Comparison of ENCODE assay signal across 12 mouse cellular contexts in the genomic region with DNA sequence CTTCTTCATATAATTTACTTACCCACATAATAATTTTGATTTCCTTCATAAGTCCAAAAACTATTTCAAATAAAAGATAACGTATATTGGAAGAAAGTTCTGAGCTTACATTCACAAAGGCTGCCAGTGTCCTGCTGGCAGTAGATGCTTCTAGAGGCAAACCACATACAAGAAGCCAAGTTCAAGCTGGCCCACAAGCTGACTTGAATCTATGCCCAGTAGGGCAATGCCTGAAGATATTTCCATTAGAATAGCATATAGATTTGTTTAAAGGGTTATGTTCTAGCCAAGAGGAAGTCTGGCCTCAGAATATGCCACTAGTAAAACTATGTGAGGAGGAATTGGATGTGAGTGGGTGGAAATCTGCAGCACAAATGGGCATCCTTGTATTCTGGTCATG. TPM values are rescaled to one million over a fixed set of nuclear protein-coding genes. Genes with fewer than 3 reads are reported as not detected.
DNase-seq lines count a peak whose midpoint lies in the region.
"Had no signal": no experiment of that assay in that cellular context is flagged by ENCODE, and none has a peak within 500 bp of the region (broad histone marks: within the 10 kb centered on the region; RNA-seq: fewer than 3 reads in every experiment).

No protein-coding gene starts in this region.

- DNase-seq in cerebellum, adult 18-20 months, result peak; percentile 12 to 16
- no peak for DNase-seq in cerebellum, adult 8-10 months
- peak; percentile 41 for DNase-seq in left cerebral cortex, postnatal 4 days
- DNase-seq in left cerebral cortex, postnatal 14 days (ENCODE audit: low spot score in 2 of 2), result no peak
- peak; percentile 47 to 81 for DNase-seq in cerebellum, postnatal 14 days
- no peak for DNase-seq in spleen, postnatal 36 days (ENCODE audit: low spot score in 2 of 2)
- DNase-seq in adipocyte (ENCODE audit: low spot score), result no peak
- DNase-seq: gastrocnemius, adult 2 months; heart, postnatal 36 days; kidney, adult 18-20 months; lung, adult 18-20 months; lung, postnatal 14 days had no signal

- intact Hi-C loops in left cerebral cortex, postnatal 4 days (cut with DNase I), result no loop called here
- intact Hi-C loops in left cerebral cortex, postnatal 14 days (cut with DNase I), result no loop called here

RNA-seq across cellular contexts. Expression of a gene that starts 42.7 kb away (rescaled TPM):
- total RNA-seq in left cerebral cortex, postnatal 4 days (2021), result 100 to 1,000 TPM; 295 to 330 TPM
- total RNA-seq in left cerebral cortex, postnatal 14 days (2021), result 100 to 1,000 TPM; 547 to 581 TPM

Comparison
In these comparisons a context has a peak if more than half of its experiments do, and no peak if none do; other contexts are left out.
1. DNase-seq: peak in cerebellum, adult 18-20 months (2 of 2), left cerebral cortex, postnatal 4 days (single experiment) and cerebellum, postnatal 14 days (2 of 2); none in cerebellum, adult 8-10 months (single experiment), left cerebral cortex, postnatal 14 days (0 of 2), spleen, postnatal 36 days (0 of 2) and adipocyte (single experiment).